Mouse (Mus musculus) ES-Bruce4 (cell line): ENCODE results near the gene Furin.

Source experiments
- CTCF ChIP-seq: IDR thresholded peaks from one replicate; pipeline ENCODE4 v1.8.1; 2011; ENCODE audit warnings: low read depth, low read length
- POLR2A ChIP-seq: IDR thresholded peaks from one replicate; pipeline ENCODE4 v1.8.1; 2011; ENCODE audit warnings: low read length; ENCODE audit not compliant: insufficient read depth

- TF ChIP-seq CTCF = no peak
- no peak for TF ChIP-seq POLR2A
Observed at GRCm38 (mm10) chr7:80372667-80373066, 32.6 kb downstream of the Furin start.
